Mouse (Mus musculus): ENCODE data around the gene Rdh1. TPM values are rescaled to one million over a fixed set of nuclear protein-coding genes. Genes with fewer than 3 reads are reported as not detected.

Rdh1 gene
- total RNA-seq (2014; rRNA removed; ENCODE audit: low replicate concordance): not detected in 2 replicates
- polyA plus RNA-seq (2015; fragmentation: Nextera tagmentation; extraction: Ambion mirVana): not detected in 2 replicates

DNA sequence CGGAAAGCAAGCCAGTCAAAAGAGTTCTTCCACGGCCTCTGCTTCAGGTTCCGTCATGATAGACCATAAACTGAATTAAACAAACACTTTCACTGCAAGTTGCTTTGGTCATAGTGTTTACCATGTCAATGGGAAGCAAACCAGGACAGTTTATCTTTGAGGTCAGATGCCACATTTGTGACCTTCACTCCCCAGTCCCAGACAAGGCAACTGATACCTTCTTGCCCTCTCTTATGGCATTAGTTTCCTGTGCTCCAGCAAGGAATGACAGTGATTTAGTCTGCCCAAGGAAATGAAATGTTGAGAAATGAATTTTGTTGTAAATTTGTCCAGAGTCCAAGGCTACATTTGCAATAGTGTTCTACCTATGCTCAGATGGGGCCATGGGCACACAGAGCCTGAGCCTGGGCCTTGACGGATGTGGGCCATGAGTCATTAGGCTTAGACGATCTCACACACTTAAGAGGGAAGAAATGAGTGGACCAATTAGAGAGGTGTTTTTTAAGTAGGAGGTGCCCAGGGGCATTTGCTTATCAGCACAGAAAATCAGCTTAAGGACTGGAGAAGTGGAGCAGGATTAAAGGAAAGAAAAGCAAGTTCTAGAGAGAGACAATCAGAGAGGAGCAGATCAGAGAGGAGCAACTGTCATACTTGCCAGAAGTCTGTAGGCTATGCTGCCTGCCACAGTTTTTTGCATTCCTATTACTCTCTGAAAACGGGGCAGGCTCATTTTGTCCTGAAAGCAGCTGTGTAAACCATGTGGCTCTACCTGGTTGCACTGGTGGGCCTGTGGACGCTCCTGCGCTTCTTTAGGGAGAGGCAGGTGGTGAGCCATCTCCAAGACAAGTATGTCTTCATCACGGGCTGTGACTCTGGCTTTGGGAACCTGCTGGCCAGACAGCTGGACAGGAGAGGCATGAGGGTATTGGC is at the start of gene Rdh1, which contains the start of gene Rdh16f1:
Gene Rdh1 (plus strand): TSS at position 541 of the 930 bp plus-strand sequence.
Gene Rdh16f1 (plus strand): TSS at position 607 of the 930 bp plus-strand sequence.
- Histone ChIP-seq H3K4me1 (ENCODE audit: control insufficient read depth, insufficient read depth) (peaks cover 11% of the 10 kb centered on the region; the same call in 1 of the 2 replicates), H3K4me2 (ENCODE audit: low read depth, low read length) (no peak within 1 kb of the TSS), H3K4me3 (ENCODE audit: low read depth, low read length) (no peak within 1 kb of the TSS), H3K9me3 (replicated peaks; ENCODE audit: control insufficient read depth, low read length) (no peaks in the 10 kb centered on the region), H3K27ac (ENCODE audit: low read depth) (no peak within 1 kb of the TSS), H3K27me3 (ENCODE audit: control insufficient read depth, insufficient read depth, low read length) (no peaks in the 10 kb centered on the region), H3K9ac (replicated peaks; ENCODE audit: low read depth, low read length) (no peak within 1 kb of the TSS), H3K36me3 (replicated peaks; ENCODE audit: control insufficient read depth, insufficient read depth, low read length) (no peaks in the 10 kb centered on the region)
- no peak for ATAC-seq (ENCODE audit: insufficient read depth, low read depth)
- TF ChIP-seq EP300 (IDR thresholded peaks at IDR 0.05; ENCODE audit: low read depth) (no peak), CTCF (IDR thresholded peaks at IDR 0.05; ENCODE audit: low read depth) (no peak)
- DNase-seq (ENCODE audit: low spot score): no peak
- WGBS: 57% methylated on average over 9 of the region's 9 CpGs

DNA sequence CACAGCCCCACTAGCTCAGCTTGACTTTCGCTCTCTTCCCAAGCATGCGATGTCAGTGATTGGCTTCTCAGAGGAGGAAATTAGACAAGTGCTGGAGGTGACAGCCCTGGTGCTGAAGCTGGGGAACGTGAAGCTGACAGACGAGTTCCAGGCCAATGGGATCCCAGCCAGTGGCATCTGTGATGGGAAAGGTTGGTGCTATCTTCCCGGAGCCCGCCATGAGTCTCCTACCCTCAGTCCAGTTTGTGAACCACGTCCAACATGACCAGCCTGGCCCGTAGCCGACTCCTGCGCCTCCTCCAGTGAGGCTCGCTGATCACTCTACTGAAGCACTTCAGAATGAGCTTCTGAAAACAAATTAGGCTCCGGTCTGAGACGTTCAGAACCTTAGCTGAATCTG is 49.2 kb upstream of the Rdh1 start:
- Histone ChIP-seq H3K4me1 (ENCODE audit: control insufficient read depth, insufficient read depth) (peaks cover 12% of the 10 kb centered on the region), H3K4me2 (ENCODE audit: low read depth, low read length) (no peak overlapping the region), H3K4me3 (ENCODE audit: low read depth, low read length) (no peak overlapping the region), H3K27me3 (ENCODE audit: control insufficient read depth, insufficient read depth, low read length) (no peaks in the 10 kb centered on the region), H3K9me3 (replicated peaks; ENCODE audit: control insufficient read depth, low read length) (no peaks in the 10 kb centered on the region), H3K9ac (replicated peaks; ENCODE audit: low read depth, low read length) (no peak overlapping the region), H3K27ac (ENCODE audit: low read depth) (no peak overlapping the region), H3K36me3 (replicated peaks; ENCODE audit: control insufficient read depth, insufficient read depth, low read length) (no peaks in the 10 kb centered on the region)
- ATAC-seq (ENCODE audit: insufficient read depth, low read depth): no peak
- TF ChIP-seq CTCF (IDR thresholded peaks at IDR 0.05; ENCODE audit: low read depth): no peak
- no peak for TF ChIP-seq EP300 (IDR thresholded peaks at IDR 0.05; ENCODE audit: low read depth)
- 72% methylated on average over 13 of the region's 13 CpGs for WGBS
- DNase-seq (ENCODE audit: low spot score): no peak

DNA sequence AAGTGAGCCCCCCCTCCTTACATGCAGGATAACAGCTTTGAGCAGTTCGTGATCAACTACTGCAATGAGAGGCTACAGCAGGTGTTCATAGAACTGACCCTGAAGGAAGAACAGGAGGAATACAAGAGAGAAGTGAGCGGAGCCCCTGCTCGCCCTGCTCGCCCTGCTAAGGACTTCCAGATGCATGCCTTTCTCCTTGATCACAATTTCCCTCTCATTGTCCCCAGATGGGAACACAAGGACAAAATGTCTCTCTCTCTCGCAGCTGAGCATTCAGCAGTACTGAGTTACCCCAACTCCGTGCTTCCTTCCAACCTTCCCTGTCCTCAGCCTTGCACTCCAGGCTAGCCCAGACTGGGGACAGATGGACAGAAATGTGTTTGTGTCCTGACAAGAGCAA is 46.8 kb upstream of the Rdh1 start:
- DNase-seq (ENCODE audit: low spot score) (no peak), ATAC-seq (ENCODE audit: insufficient read depth, low read depth) (no peak)
- Histone ChIP-seq H3K36me3 (replicated peaks; ENCODE audit: control insufficient read depth, insufficient read depth, low read length) (no peaks in the 10 kb centered on the region), H3K4me1 (ENCODE audit: control insufficient read depth, insufficient read depth) (peaks cover 2% of the 10 kb centered on the region), H3K9me3 (replicated peaks; ENCODE audit: control insufficient read depth, low read length) (no peaks in the 10 kb centered on the region), H3K4me2 (ENCODE audit: low read depth, low read length) (no peak overlapping the region), H3K9ac (replicated peaks; ENCODE audit: low read depth, low read length) (no peak overlapping the region), H3K27me3 (ENCODE audit: control insufficient read depth, insufficient read depth, low read length) (no peaks in the 10 kb centered on the region), H3K27ac (ENCODE audit: low read depth) (no peak overlapping the region), H3K4me3 (ENCODE audit: low read depth, low read length) (no peak overlapping the region)
- 61% methylated on average over 6 of the region's 6 CpGs for WGBS
- no peak for TF ChIP-seq CTCF (IDR thresholded peaks at IDR 0.05; ENCODE audit: low read depth)
- no peak for TF ChIP-seq EP300 (IDR thresholded peaks at IDR 0.05; ENCODE audit: low read depth)

DNA sequence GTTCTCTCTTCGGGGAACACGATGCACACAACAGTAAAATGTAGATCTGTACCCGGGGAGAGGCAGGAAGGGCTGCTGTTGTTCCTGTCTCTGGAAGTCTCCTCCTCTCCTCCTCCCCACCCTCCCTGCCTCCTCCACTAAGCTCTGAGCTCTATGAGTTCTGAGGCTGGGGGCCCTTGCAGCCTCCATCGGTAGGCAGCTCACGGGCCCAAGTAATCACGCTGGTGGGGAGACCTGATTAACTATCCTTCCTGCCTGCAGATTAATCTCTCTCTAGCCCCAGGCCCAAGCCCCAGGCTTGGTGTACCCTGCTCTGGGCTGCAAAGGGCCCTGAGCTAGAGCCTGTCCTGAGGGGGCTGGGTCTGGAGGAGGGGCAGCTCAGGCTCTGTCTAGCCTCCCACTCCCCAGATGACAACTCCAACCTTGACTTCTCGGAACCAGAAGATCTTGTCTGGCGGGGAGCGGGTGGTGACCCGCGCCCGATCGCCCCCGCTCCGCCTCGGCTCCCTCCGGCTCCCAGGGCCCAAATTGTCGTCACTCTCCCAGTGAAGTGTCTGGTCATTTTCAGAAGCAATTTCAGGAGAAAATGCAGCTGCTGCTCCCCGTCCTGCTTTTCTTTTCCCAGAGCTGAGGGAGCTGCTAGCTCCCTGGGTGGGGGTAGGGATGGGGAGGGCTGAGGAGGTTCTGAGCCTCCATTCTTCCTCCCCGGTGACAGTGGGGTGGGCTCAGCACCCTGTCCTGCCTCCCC is 37.7 kb upstream of the Rdh1 start:
- no peak overlapping the region for H3K9ac ChIP-seq (replicated peaks; ENCODE audit: low read depth, low read length)
- H3K27me3 ChIP-seq (ENCODE audit: control insufficient read depth, insufficient read depth, low read length): peaks cover 32% of the 10 kb centered on the region
- no peaks in the 10 kb centered on the region for H3K4me1 ChIP-seq (ENCODE audit: control insufficient read depth, insufficient read depth)
- ATAC-seq (ENCODE audit: insufficient read depth, low read depth) (no peak), DNase-seq (ENCODE audit: low spot score) (no peak)
- 13% methylated on average over 20 of the region's 20 CpGs for WGBS
- H3K27ac ChIP-seq (ENCODE audit: low read depth): no peak overlapping the region; the same call in 1 of the 2 replicates
- H3K4me2 ChIP-seq (ENCODE audit: low read depth, low read length): peak overlapping the region; percentile 25
- H3K36me3 ChIP-seq (replicated peaks; ENCODE audit: control insufficient read depth, insufficient read depth, low read length): no peaks in the 10 kb centered on the region
- TF ChIP-seq CTCF (IDR thresholded peaks at IDR 0.05; ENCODE audit: low read depth): no peak
- no peak for TF ChIP-seq EP300 (IDR thresholded peaks at IDR 0.05; ENCODE audit: low read depth)
- H3K9me3 ChIP-seq (replicated peaks; ENCODE audit: control insufficient read depth, low read length): no peaks in the 10 kb centered on the region
- H3K4me3 ChIP-seq (ENCODE audit: low read depth, low read length): no peak overlapping the region

DNA sequence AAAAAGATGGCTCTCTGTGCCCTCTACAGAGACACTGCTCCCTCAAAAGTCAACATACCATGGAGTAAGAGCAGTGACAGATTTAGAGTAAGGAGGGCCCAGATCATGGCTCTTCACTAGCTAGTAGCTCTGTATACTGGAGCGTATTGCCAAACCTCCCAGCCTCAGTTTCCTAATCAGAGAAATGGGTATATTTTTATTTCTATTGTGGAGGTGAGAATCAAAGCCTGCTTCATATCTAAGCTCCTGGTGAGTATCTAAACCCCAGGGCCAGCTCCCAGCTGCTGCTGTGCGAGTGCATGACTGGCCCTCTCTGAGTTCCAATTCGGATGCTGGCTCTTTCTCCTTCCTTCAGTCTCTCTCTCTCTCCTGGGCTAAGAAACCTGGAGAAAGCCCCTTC is 35.3 kb upstream of the Rdh1 start, which contains the start of gene Tac2:
Gene Tac2 (plus strand): TSS at position 301 of the 400 bp plus-strand sequence.
- Histone ChIP-seq H3K4me2 (ENCODE audit: low read depth, low read length) (no peak within 1 kb of the TSS), H3K9ac (replicated peaks; ENCODE audit: low read depth, low read length) (no peak within 1 kb of the TSS), H3K27me3 (ENCODE audit: control insufficient read depth, insufficient read depth, low read length) (peaks cover 39% of the 10 kb centered on the region), H3K9me3 (replicated peaks; ENCODE audit: control insufficient read depth, low read length) (no peaks in the 10 kb centered on the region), H3K36me3 (replicated peaks; ENCODE audit: control insufficient read depth, insufficient read depth, low read length) (no peaks in the 10 kb centered on the region), H3K27ac (ENCODE audit: low read depth) (no peak within 1 kb of the TSS), H3K4me3 (ENCODE audit: low read depth, low read length) (no peak within 1 kb of the TSS), H3K4me1 (ENCODE audit: control insufficient read depth, insufficient read depth) (no peaks in the 10 kb centered on the region)
- ATAC-seq (ENCODE audit: insufficient read depth, low read depth) (no peak), DNase-seq (ENCODE audit: low spot score) (no peak)
- TF ChIP-seq CTCF (IDR thresholded peaks at IDR 0.05; ENCODE audit: low read depth): no peak
- no peak for TF ChIP-seq EP300 (IDR thresholded peaks at IDR 0.05; ENCODE audit: low read depth)
- WGBS: 75% methylated on average over 3 of the region's 3 CpGs

Data from heart, postnatal 0 days (tissue).